Mouse (Mus musculus): ENCODE results near the gene Il25. TPM values are rescaled to one million over a fixed set of nuclear protein-coding genes. Genes with fewer than 3 reads are reported as not detected.

Il25 gene
- polyA plus RNA-seq, 1 experiment from 2014 or later: not detected

DNA sequence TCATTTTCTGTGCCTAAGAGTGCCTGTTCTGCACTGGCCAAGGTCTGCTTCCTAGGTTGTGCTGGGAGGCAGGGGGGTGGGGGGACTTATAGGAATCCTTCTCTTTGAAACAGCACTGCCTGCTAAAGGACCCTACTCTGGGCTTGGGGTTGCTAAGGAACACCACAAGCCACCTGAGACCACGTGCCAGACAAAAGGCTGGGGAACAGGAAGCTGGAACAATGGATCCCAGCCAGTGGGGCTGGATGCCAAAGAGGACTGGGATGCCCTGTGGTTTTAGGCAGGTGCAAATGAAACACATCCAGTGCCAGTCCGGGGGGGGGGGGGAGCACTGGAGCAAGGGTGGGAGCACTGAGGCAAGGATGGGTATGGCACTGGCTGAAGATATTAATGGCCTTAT, 2.1 kb upstream of the Il25 start:
- Histone ChIP-seq H3K36me3 (no peaks in the 10 kb centered on the region), H3K9me3 (no peaks in the 10 kb centered on the region), H3K27me3 (no peaks in the 10 kb centered on the region), H3K27ac (no peak overlapping the region), H3K4me1 (replicated peaks) (peaks cover 34% of the 10 kb centered on the region), H3K4me3 (replicated peaks) (no peak overlapping the region), H3K4me2 (no peak overlapping the region), H3K9ac (replicated peaks) (no peak overlapping the region)
- WGBS: 23% methylated on average over 2 of the region's 2 CpGs
- ATAC-seq (ENCODE audit: insufficient number of reproducible peaks, insufficient read depth, low FRiP score, low TSS enrichment, low read depth): no peak

DNA sequence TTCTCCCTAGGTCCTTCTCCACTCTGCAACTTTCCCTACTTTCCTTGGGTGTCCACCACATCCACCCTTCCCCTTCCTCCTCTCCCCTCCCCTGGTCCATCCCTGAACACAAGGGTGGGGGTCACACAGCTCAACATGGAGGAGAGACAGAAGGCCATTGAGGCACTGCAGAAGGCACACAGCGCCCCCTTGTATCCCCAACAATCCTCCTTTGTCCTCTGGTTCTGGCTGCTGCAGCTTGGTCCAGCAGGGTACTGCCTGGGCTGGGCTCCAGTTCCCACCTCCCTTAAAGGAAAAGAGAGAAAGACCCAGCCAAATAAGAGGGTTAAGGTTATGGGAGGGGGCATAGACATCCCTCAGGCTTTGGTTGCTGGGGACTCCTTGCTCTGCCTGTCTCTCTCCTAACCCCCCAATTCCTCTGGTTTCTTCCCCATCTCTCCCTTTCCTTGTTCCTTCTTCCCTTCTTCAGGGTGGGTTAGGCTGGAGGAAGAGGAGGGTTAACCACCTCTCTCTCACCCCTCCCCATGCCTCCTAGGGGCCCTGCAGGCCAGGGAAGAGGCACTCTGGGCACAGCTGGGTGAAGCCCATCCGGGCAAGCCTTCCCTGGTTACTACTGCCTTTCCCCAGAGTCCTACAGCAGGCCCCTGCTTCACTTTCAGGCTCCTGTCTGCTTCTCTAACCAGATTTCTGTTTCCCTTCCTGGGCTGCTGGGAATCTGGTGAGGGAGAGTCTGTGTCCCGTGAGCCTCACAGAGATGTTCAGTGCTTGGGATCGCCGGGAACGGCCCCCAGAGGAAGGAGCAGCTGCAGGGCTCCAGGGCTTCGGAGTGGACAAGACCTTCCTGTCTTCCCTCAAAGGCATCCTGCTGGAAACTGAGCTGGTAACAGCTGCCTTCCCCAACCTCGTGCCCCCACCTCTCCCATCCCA, 3.7 kb downstream of the Il25 start, which contains the start of gene Cmtm5:
Cmtm5 (plus strand) TSS at position 358 of the 927 bp plus-strand sequence.
- peaks cover 26% of the 10 kb centered on the region for H3K4me1 ChIP-seq (replicated peaks)
- H3K9me3 ChIP-seq: no peaks in the 10 kb centered on the region
- H3K9ac ChIP-seq (replicated peaks): peak within 1 kb of the TSS; percentile 31; the same call in 1 of the 2 replicates
- H3K36me3 ChIP-seq: no peaks in the 10 kb centered on the region
- whole genome bisulfite sequencing: 38% methylated on average over 8 of the region's 8 CpGs
- no peak for ATAC-seq (ENCODE audit: insufficient number of reproducible peaks, insufficient read depth, low FRiP score, low TSS enrichment, low read depth)
- H3K4me3 ChIP-seq (replicated peaks): 0 out of 2 replicates have a peak within 1 kb of the TSS, but pooled peaks have one; percentile 2
- peak within 1 kb of the TSS; percentile 79 for H3K27ac ChIP-seq
- no peaks in the 10 kb centered on the region for H3K27me3 ChIP-seq
- peak within 1 kb of the TSS; percentile 11; the same call in 1 of the 2 replicates for H3K4me2 ChIP-seq

DNA sequence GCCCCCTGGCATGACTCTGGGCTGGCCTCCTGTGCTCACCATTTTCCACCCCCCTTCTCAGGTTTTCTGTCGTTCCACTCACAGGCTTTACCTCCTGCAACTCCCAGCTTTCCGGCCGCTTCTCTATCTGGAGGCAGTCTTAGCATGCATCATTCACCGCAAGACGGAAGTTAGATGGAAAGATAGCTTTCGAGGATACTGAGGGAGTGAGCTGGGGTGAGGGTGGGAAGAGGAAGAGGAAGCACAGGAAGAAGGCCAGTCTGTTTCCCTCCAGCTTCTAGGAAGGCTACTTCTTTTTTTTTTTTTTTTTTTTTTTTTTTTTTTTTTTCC, 4.3 kb downstream of the Il25 start:
- Histone ChIP-seq H3K9ac (replicated peaks) (peak overlapping the region; percentile 31; the same call in 1 of the 2 replicates), H3K4me3 (replicated peaks) (0 out of 2 replicates have a peak overlapping the region, but pooled peaks have one; percentile 2), H3K4me1 (replicated peaks) (peaks cover 26% of the 10 kb centered on the region), H3K9me3 (no peaks in the 10 kb centered on the region), H3K27me3 (no peaks in the 10 kb centered on the region), H3K4me2 (peak overlapping the region; percentile 11; the same call in 1 of the 2 replicates), H3K27ac (peak overlapping the region; percentile 79), H3K36me3 (no peaks in the 10 kb centered on the region)
- no peak for ATAC-seq (ENCODE audit: insufficient number of reproducible peaks, insufficient read depth, low FRiP score, low TSS enrichment, low read depth)
- WGBS: 61% methylated on average over 6 of the region's 6 CpGs

DNA sequence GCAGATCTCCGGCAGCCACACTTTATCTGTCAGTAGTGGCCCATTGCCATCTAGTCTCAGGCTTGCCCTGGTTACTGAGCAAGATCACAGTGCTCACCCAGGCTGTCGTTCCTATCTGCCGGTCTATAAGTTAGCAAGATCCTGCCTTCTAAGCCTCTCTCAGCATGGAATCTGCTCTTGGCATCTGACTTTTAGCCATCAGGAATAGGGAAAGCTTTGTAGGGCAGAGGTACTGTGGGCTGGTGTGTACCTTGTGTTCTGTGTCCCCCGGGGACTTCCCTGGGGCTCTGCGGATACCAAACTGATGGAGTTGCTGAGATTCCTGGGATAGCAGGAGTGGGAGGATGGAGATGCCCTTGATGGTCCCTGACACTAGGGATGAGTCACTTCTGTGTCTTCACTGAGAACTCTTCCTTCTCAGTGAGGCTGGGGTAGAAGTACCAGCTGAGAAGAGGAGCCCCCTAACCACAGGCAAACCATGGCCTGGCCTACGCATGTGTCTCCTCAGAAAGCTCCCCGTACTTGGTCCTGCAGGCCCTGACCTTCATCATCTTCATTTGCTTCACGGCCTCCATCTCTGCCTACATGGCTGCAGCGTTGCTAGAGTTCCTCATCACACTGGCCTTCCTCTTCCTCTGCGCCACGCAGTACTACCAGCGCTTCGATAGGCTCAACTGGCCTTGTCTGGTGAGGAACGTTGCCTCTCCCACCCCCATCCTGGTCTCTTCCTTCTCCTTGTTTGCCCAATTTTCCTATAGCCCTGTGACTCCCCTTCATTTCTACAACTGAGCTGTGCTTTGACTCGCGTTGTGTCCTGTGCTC, 5.1 kb downstream of the Il25 start:
- H3K4me2 ChIP-seq: no peak overlapping the region

DNA sequence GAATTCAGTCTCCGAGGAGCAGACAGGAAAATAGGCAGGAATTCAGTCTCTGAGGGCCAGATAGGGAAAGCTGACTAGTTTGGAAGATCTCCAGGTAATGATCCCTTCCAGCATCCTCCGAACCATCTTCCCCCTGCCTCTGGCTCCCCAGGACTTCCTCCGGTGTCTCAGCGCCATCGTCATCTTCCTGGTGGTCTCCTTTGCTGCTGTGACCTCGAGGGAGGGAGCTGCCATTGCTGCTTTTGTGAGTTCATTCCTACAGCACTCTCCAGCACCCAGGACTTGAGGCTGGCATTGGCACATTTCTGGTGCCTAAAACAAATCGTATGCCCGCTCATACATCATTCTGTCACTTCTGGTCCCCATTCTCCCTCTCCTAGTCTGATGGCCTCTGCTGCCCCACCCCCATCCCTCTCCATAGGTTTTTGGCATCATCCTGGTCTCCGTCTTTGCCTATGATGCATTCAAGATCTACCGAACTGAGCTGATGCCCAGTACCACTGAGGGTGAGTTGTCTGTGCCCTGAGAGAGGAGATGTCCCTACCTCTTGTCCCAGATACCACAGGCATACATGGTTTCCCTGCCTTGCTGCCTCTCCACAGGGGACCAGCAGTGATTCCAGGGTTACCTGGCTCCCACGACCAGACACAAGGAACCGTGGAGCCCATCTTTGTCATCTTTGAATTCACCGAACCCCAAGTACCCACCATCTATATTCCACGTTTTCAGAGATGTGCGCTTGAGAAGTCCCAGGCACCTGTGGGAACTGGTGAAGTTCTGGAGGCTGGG, 6.1 kb downstream of the Il25 start:
- H3K9ac ChIP-seq (replicated peaks): no peak overlapping the region
- no peaks in the 10 kb centered on the region for H3K27me3 ChIP-seq
- peaks cover 19% of the 10 kb centered on the region for H3K4me1 ChIP-seq (replicated peaks)
- 75% methylated on average over 15 of the region's 15 CpGs for WGBS
- ATAC-seq (ENCODE audit: insufficient number of reproducible peaks, insufficient read depth, low FRiP score, low TSS enrichment, low read depth): no peak
- H3K4me2 ChIP-seq: no peak overlapping the region
- no peaks in the 10 kb centered on the region for H3K36me3 ChIP-seq
- no peaks in the 10 kb centered on the region for H3K9me3 ChIP-seq
- H3K4me3 ChIP-seq (replicated peaks): no peak overlapping the region
- H3K27ac ChIP-seq: no peak overlapping the region

More for the DNA sequence above, 5.1 kb downstream of the Il25 start:
- H3K4me3 ChIP-seq (replicated peaks): no peak overlapping the region
- 89% methylated on average over 16 of the region's 16 CpGs for WGBS
- no peak for ATAC-seq (ENCODE audit: insufficient number of reproducible peaks, insufficient read depth, low FRiP score, low TSS enrichment, low read depth)
- no peaks in the 10 kb centered on the region for H3K36me3 ChIP-seq
- no peak overlapping the region for H3K27ac ChIP-seq
- no peaks in the 10 kb centered on the region for H3K9me3 ChIP-seq
- peaks cover 25% of the 10 kb centered on the region for H3K4me1 ChIP-seq (replicated peaks)
- no peaks in the 10 kb centered on the region for H3K27me3 ChIP-seq
- no peak overlapping the region for H3K9ac ChIP-seq (replicated peaks)

DNA sequence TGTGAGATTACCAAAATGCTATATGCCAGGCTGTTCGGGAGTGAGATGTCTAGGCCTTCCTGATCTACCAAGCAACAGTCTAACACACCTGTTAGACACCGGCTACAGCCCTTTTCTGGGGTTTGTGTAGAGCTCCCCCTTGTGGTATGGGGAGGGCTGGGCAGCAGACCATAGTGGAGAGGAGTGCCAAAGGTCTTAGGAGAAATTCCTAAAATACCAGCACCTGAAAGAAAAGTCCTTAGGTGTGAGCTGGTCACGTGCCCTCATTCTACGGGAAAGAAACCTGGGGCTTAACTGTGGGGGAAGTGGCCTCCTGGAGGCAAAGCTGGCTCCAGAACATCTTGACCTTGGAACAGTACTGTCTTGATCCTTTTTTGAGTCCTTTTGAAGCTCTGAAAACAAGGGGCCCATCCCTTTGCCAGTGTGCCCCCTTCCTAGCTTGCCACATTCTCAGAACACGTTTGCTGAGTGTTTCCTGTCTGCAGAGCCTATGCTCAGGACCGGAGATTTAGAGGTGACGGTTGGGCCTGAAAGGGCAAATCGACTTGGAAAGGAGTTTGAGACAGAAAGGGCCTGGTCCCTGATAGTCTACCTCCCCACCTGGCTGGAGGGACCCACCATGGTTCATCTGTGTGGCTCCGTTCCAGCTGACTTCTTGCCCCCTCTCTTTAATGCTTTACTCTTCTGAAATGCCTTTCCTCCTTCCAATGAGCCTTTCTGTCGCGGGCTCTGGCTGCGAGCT, 7.1 kb downstream of the Il25 start:
- Histone ChIP-seq H3K9me3 (no peaks in the 10 kb centered on the region), H3K4me1 (replicated peaks) (peaks cover 19% of the 10 kb centered on the region), H3K27ac (no peak overlapping the region), H3K9ac (replicated peaks) (no peak overlapping the region), H3K27me3 (no peaks in the 10 kb centered on the region), H3K36me3 (no peaks in the 10 kb centered on the region), H3K4me2 (no peak overlapping the region), H3K4me3 (replicated peaks) (no peak overlapping the region)
- no peak for ATAC-seq (ENCODE audit: insufficient number of reproducible peaks, insufficient read depth, low FRiP score, low TSS enrichment, low read depth)
- 47% methylated on average over 12 of the region's 12 CpGs for WGBS

DNA sequence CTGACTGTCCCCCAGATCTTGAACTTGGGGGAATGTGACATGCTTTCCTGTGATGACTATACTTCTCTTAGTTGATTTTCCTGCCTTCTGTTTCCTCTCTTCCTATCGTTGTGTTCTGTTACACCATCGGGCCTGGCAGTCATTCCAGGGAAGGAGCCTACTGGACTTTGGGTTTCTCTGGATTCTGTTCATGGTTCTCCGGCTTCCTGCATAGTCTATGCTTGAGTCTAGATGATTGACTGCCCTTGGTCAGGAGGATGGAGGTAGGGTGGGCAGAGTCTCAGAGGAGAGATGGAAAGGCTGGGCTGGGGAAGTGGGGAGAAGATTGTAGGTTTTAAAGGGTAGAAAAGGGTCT, 7.7 kb downstream of the Il25 start:
- no peaks in the 10 kb centered on the region for H3K9me3 ChIP-seq
- no peak overlapping the region for H3K9ac ChIP-seq (replicated peaks)
- peaks cover 19% of the 10 kb centered on the region for H3K4me1 ChIP-seq (replicated peaks)
- no peak overlapping the region for H3K4me2 ChIP-seq
- no peak for ATAC-seq (ENCODE audit: insufficient number of reproducible peaks, insufficient read depth, low FRiP score, low TSS enrichment, low read depth)
- H3K27me3 ChIP-seq: no peaks in the 10 kb centered on the region
- 84% methylated on average over 3 of the region's 3 CpGs for WGBS
- H3K4me3 ChIP-seq (replicated peaks): no peak overlapping the region
- no peak overlapping the region for H3K27ac ChIP-seq
- no peaks in the 10 kb centered on the region for H3K36me3 ChIP-seq

DNA sequence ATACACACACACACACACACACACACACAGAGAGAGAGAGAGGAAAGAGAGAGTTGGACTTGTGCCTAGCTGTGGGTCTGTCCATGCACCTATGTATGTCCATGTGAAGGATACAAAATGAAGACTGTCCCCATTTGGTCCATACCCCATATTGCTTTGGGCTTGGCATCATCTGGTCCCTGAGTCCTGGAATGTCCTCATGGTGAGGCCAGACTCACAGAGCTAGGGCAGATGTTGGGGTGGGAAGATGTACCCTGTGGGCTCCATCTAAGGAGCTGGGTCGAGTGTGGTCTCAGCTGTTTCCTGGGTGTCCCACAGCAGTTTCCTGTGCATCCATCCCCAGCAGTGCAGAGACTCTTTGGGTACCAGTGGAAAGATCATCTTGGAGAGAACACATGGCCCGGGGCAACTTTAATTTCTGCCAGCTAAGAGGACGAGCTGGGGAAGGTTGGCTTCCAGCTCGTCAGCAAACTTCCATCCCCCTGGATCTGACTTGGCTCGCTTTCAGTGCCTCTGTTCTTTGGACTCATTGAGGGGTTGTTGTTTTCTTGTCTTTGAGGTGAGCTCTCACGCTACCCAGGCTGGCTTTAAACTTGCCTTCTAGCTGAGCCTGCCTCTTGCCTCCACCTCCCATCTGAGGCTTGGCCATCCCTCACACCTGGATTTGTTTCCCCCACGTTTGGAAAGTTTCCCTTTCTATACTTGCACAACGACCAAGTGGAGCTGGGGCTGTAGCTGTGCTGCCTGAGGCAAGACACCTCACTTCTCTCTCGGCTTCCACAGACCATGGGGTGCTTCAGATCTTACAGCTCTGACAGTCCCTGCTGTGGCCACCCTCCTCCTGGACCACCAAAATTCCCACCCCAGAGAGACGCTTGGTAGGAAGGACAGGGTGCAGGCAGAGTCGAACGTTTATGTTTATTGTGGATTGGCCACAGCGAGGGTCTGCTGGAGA, 8.8 kb downstream of the Il25 start:
- Histone ChIP-seq H3K27ac (no peak overlapping the region), H3K4me1 (replicated peaks) (peaks cover 13% of the 10 kb centered on the region), H3K4me2 (no peak overlapping the region), H3K36me3 (no peaks in the 10 kb centered on the region), H3K9ac (replicated peaks) (no peak overlapping the region), H3K4me3 (replicated peaks) (no peak overlapping the region), H3K27me3 (no peaks in the 10 kb centered on the region), H3K9me3 (no peaks in the 10 kb centered on the region)
- ATAC-seq (ENCODE audit: insufficient number of reproducible peaks, insufficient read depth, low FRiP score, low TSS enrichment, low read depth): no peak
- 63% methylated on average over 13 of the region's 13 CpGs for WGBS

DNA sequence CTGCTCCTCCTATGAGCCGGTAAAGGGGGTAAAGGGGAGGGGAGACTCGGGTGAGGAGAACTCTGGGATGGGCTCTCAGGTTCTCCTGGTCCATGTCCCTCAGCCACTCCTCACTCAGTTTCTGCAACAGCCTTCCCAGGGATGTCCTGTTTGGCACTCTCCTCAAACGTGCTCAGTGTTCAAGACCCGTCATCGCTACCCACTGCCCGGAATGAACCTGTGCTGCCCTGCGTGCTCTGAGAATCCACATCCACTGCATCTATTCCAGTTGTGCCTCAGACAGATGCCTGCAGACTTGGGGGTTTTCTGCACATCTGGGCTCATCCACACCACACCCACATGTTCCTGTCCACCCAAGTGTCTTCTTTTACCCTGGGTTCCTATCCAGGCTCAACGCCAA, 10.0 kb downstream of the Il25 start:
- 89% methylated on average over 8 of the region's 8 CpGs for WGBS
- no peaks in the 10 kb centered on the region for H3K9me3 ChIP-seq
- no peak for ATAC-seq (ENCODE audit: insufficient number of reproducible peaks, insufficient read depth, low FRiP score, low TSS enrichment, low read depth)
- H3K27ac ChIP-seq: no peak overlapping the region
- H3K27me3 ChIP-seq: no peaks in the 10 kb centered on the region
- no peaks in the 10 kb centered on the region for H3K36me3 ChIP-seq
- H3K4me3 ChIP-seq (replicated peaks): no peak overlapping the region
- H3K4me1 ChIP-seq (replicated peaks): peaks cover 8% of the 10 kb centered on the region; the same call in 1 of the 2 replicates
- no peak overlapping the region for H3K9ac ChIP-seq (replicated peaks)
- no peak overlapping the region for H3K4me2 ChIP-seq

All from limb, embryonic 12.5 days (tissue).